Mouse (Mus musculus): ENCODE measurements around the gene Sema7a. TPM values are rescaled to one million over a fixed set of nuclear protein-coding genes. Genes with fewer than 3 reads are reported as not detected.

The Sema7a gene
- polyA plus RNA-seq, 1 experiment from 2014 or later, result 0.24 TPM

GRCm38 (mm10) chr9:57949879-57950278 is 10.0 kb downstream of the Sema7a start:
- H3K27me3 ChIP-seq (ENCODE audit: control insufficient read depth, insufficient read depth, low read length), result no peaks in the 10 kb centered on the region
- WGBS, result 25% methylated on average over 8 of the region's 8 CpGs
- no peak overlapping the region for H3K4me3 ChIP-seq (ENCODE audit: low read depth, low read length)
- no peaks in the 10 kb centered on the region for H3K9me3 ChIP-seq (replicated peaks; ENCODE audit: control insufficient read depth, low read length)
- H3K4me1 ChIP-seq (ENCODE audit: control insufficient read depth, insufficient read depth, low read length), result peaks cover 3% of the 10 kb centered on the region; the same call in 1 of the 2 replicates
- no peak overlapping the region for H3K27ac ChIP-seq (replicated peaks; ENCODE audit: low read depth, low read length)
- H3K36me3 ChIP-seq (replicated peaks; ENCODE audit: control insufficient read depth, insufficient read depth, low read depth, low read length), result no peaks in the 10 kb centered on the region
- no peak overlapping the region for H3K9ac ChIP-seq (replicated peaks; ENCODE audit: low read length)
- no peak for ATAC-seq (replicated peaks; ENCODE audit: insufficient number of reproducible peaks, low FRiP score, low TSS enrichment, low read depth)
- DNase-seq (ENCODE audit: low spot score), result no peak
- no peak overlapping the region for H3K4me2 ChIP-seq (ENCODE audit: low read depth, low read length)

- Histone ChIP-seq H3K4me3 (ENCODE audit: low read depth, low read length) (no peak overlapping the region), H3K27me3 (ENCODE audit: control insufficient read depth, insufficient read depth, low read length) (no peaks in the 10 kb centered on the region), H3K9me3 (replicated peaks; ENCODE audit: control insufficient read depth, low read length) (no peaks in the 10 kb centered on the region), H3K9ac (replicated peaks; ENCODE audit: low read length) (no peak overlapping the region), H3K27ac (replicated peaks; ENCODE audit: low read depth, low read length) (no peak overlapping the region), H3K36me3 (replicated peaks; ENCODE audit: control insufficient read depth, insufficient read depth, low read depth, low read length) (no peaks in the 10 kb centered on the region), H3K4me2 (ENCODE audit: low read depth, low read length) (no peak overlapping the region), H3K4me1 (ENCODE audit: control insufficient read depth, insufficient read depth, low read length) (peaks cover 3% of the 10 kb centered on the region; the same call in 1 of the 2 replicates)
- WGBS, result 25% methylated on average over 9 of the region's 9 CpGs
- DNase-seq (ENCODE audit: low spot score) (no peak), ATAC-seq (replicated peaks; ENCODE audit: insufficient number of reproducible peaks, low FRiP score, low TSS enrichment, low read depth) (no peak)
Measured at GRCm38 (mm10) chr9:57950519-57950918, 10.6 kb downstream of the Sema7a start.

- Histone ChIP-seq H3K4me2 (ENCODE audit: low read depth, low read length) (no peak overlapping the region), H3K9ac (replicated peaks; ENCODE audit: low read length) (0 out of 2 replicates have a peak overlapping the region, but pooled peaks have one; percentile 4), H3K9me3 (replicated peaks; ENCODE audit: control insufficient read depth, low read length) (no peaks in the 10 kb centered on the region), H3K36me3 (replicated peaks; ENCODE audit: control insufficient read depth, insufficient read depth, low read depth, low read length) (no peaks in the 10 kb centered on the region), H3K4me1 (ENCODE audit: control insufficient read depth, insufficient read depth, low read length) (peaks cover 3% of the 10 kb centered on the region; the same call in 1 of the 2 replicates), H3K27me3 (ENCODE audit: control insufficient read depth, insufficient read depth, low read length) (no peaks in the 10 kb centered on the region), H3K4me3 (ENCODE audit: low read depth, low read length) (no peak overlapping the region), H3K27ac (replicated peaks; ENCODE audit: low read depth, low read length) (no peak overlapping the region)
- DNase-seq (ENCODE audit: low spot score), result peak; percentile 33
- 42% methylated on average over 6 of the region's 6 CpGs for WGBS
- no peak for ATAC-seq (replicated peaks; ENCODE audit: insufficient number of reproducible peaks, low FRiP score, low TSS enrichment, low read depth)
Measured at GRCm38 (mm10) chr9:57951993-57952392, 12.1 kb downstream of the Sema7a start.

GRCm38 (mm10) chr9:57954962-57955744 is 15.2 kb downstream of the Sema7a start:
- H3K27me3 ChIP-seq (ENCODE audit: control insufficient read depth, insufficient read depth, low read length), result no peaks in the 10 kb centered on the region
- no peaks in the 10 kb centered on the region for H3K36me3 ChIP-seq (replicated peaks; ENCODE audit: control insufficient read depth, insufficient read depth, low read depth, low read length)
- ATAC-seq (replicated peaks; ENCODE audit: insufficient number of reproducible peaks, low FRiP score, low TSS enrichment, low read depth) (no peak), DNase-seq (ENCODE audit: low spot score) (no peak)
- H3K27ac ChIP-seq (replicated peaks; ENCODE audit: low read depth, low read length), result no peak overlapping the region
- 92% methylated on average over 12 of the region's 12 CpGs for WGBS
- no peak overlapping the region for H3K4me2 ChIP-seq (ENCODE audit: low read depth, low read length)
- H3K9me3 ChIP-seq (replicated peaks; ENCODE audit: control insufficient read depth, low read length), result no peaks in the 10 kb centered on the region
- H3K4me1 ChIP-seq (ENCODE audit: control insufficient read depth, insufficient read depth, low read length), result peaks cover 3% of the 10 kb centered on the region; the same call in 1 of the 2 replicates
- H3K4me3 ChIP-seq (ENCODE audit: low read depth, low read length), result no peak overlapping the region
- no peak overlapping the region for H3K9ac ChIP-seq (replicated peaks; ENCODE audit: low read length)

- Histone ChIP-seq H3K36me3 (replicated peaks; ENCODE audit: control insufficient read depth, insufficient read depth, low read depth, low read length) (no peaks in the 10 kb centered on the region), H3K4me3 (ENCODE audit: low read depth, low read length) (no peak overlapping the region), H3K4me1 (ENCODE audit: control insufficient read depth, insufficient read depth, low read length) (no peaks in the 10 kb centered on the region), H3K4me2 (ENCODE audit: low read depth, low read length) (no peak overlapping the region), H3K9me3 (replicated peaks; ENCODE audit: control insufficient read depth, low read length) (no peaks in the 10 kb centered on the region), H3K9ac (replicated peaks; ENCODE audit: low read length) (no peak overlapping the region), H3K27ac (replicated peaks; ENCODE audit: low read depth, low read length) (no peak overlapping the region), H3K27me3 (ENCODE audit: control insufficient read depth, insufficient read depth, low read length) (no peaks in the 10 kb centered on the region)
- 87% methylated on average over 6 of the region's 6 CpGs for WGBS
- DNase-seq (ENCODE audit: low spot score), result no peak
- ATAC-seq (replicated peaks; ENCODE audit: insufficient number of reproducible peaks, low FRiP score, low TSS enrichment, low read depth), result no peak
Measured at GRCm38 (mm10) chr9:57955764-57956163, 15.9 kb downstream of the Sema7a start.

GRCm38 (mm10) chr9:57956196-57956837 is 16.4 kb downstream of the Sema7a start:
- no peak overlapping the region for H3K4me3 ChIP-seq (ENCODE audit: low read depth, low read length)
- no peak overlapping the region for H3K4me2 ChIP-seq (ENCODE audit: low read depth, low read length)
- no peak for DNase-seq (ENCODE audit: low spot score)
- H3K27me3 ChIP-seq (ENCODE audit: control insufficient read depth, insufficient read depth, low read length), result no peaks in the 10 kb centered on the region
- WGBS, result 83% methylated on average over 9 of the region's 9 CpGs
- H3K9ac ChIP-seq (replicated peaks; ENCODE audit: low read length), result no peak overlapping the region
- no peaks in the 10 kb centered on the region for H3K4me1 ChIP-seq (ENCODE audit: control insufficient read depth, insufficient read depth, low read length)
- no peak overlapping the region for H3K27ac ChIP-seq (replicated peaks; ENCODE audit: low read depth, low read length)
- H3K36me3 ChIP-seq (replicated peaks; ENCODE audit: control insufficient read depth, insufficient read depth, low read depth, low read length), result no peaks in the 10 kb centered on the region
- ATAC-seq (replicated peaks; ENCODE audit: insufficient number of reproducible peaks, low FRiP score, low TSS enrichment, low read depth), result no peak
- H3K9me3 ChIP-seq (replicated peaks; ENCODE audit: control insufficient read depth, low read length), result no peaks in the 10 kb centered on the region

GRCm38 (mm10) chr9:57956838-57957236 is 16.9 kb downstream of the Sema7a start:
- Histone ChIP-seq H3K36me3 (replicated peaks; ENCODE audit: control insufficient read depth, insufficient read depth, low read depth, low read length) (no peaks in the 10 kb centered on the region), H3K4me2 (ENCODE audit: low read depth, low read length) (no peak overlapping the region), H3K4me1 (ENCODE audit: control insufficient read depth, insufficient read depth, low read length) (no peaks in the 10 kb centered on the region), H3K9me3 (replicated peaks; ENCODE audit: control insufficient read depth, low read length) (no peaks in the 10 kb centered on the region), H3K27ac (replicated peaks; ENCODE audit: low read depth, low read length) (no peak overlapping the region), H3K9ac (replicated peaks; ENCODE audit: low read length) (no peak overlapping the region), H3K4me3 (ENCODE audit: low read depth, low read length) (no peak overlapping the region), H3K27me3 (ENCODE audit: control insufficient read depth, insufficient read depth, low read length) (no peaks in the 10 kb centered on the region)
- 83% methylated on average over 5 of the region's 5 CpGs for WGBS
- DNase-seq (ENCODE audit: low spot score) (no peak), ATAC-seq (replicated peaks; ENCODE audit: insufficient number of reproducible peaks, low FRiP score, low TSS enrichment, low read depth) (no peak)

GRCm38 (mm10) chr9:57958615-57959014 is 18.7 kb downstream of the Sema7a start:
- no peak overlapping the region for H3K4me2 ChIP-seq (ENCODE audit: low read depth, low read length)
- no peak overlapping the region for H3K9ac ChIP-seq (replicated peaks; ENCODE audit: low read length)
- ATAC-seq (replicated peaks; ENCODE audit: insufficient number of reproducible peaks, low FRiP score, low TSS enrichment, low read depth), result no peak
- WGBS, result 53% methylated on average over 1 of the region's 1 CpGs
- no peaks in the 10 kb centered on the region for H3K9me3 ChIP-seq (replicated peaks; ENCODE audit: control insufficient read depth, low read length)
- no peaks in the 10 kb centered on the region for H3K27me3 ChIP-seq (ENCODE audit: control insufficient read depth, insufficient read depth, low read length)
- no peak for DNase-seq (ENCODE audit: low spot score)
- H3K4me3 ChIP-seq (ENCODE audit: low read depth, low read length), result no peak overlapping the region
- H3K36me3 ChIP-seq (replicated peaks; ENCODE audit: control insufficient read depth, insufficient read depth, low read depth, low read length), result no peaks in the 10 kb centered on the region
- H3K27ac ChIP-seq (replicated peaks; ENCODE audit: low read depth, low read length), result no peak overlapping the region
- no peaks in the 10 kb centered on the region for H3K4me1 ChIP-seq (ENCODE audit: control insufficient read depth, insufficient read depth, low read length)
